Mouse (Mus musculus) liver, embryonic 14.5 days (tissue): ENCODE measurements around the gene Pnrc2. TPM values are rescaled to one million over a fixed set of nuclear protein-coding genes. Genes with fewer than 3 reads are reported as not detected.

Experiments used
- ATAC-seq: fragments of 200-750 bp; cut with Nextera tagmentation; 2 replicates; pipeline ENCODE4 v1.8.0; 2017; ENCODE audit warnings: moderate number of reproducible peaks, mild to moderate bottlenecking, moderate library complexity; ENCODE audit not compliant: insufficient read depth
- DNase-seq, 3 experiments: peaks; one replicate each; pipeline ENCODE4 v3.0.0-alpha.2; 2012 to 2013; ENCODE audit warnings: low read depth in 3 of 3, low spot score in 3 of 3
- H3K27ac ChIP-seq: fragments of 300-500 bp; sonication (generic); 2 replicates; pipeline ENCODE4 v1.5.1; 2014; ENCODE audit warnings: moderate library complexity, mild to moderate bottlenecking, control low read depth, inconsistent platforms
- H3K27me3 ChIP-seq: fragments of 300-500 bp; sonication (generic); 2 replicates; pipeline ENCODE4 v1.6.1; 2014; ENCODE audit warnings: mild to moderate bottlenecking, low read length, moderate library complexity; ENCODE audit not compliant: control insufficient read depth, insufficient read depth
- H3K36me3 ChIP-seq: fragments of 300-500 bp; sonication (generic); replicated peaks from 2 replicates; pipeline ENCODE4 v1.6.1; 2014; ENCODE audit warnings: low read depth; ENCODE audit not compliant: control insufficient read depth, insufficient read depth
- H3K4me1 ChIP-seq, 2 experiments: fragments of 200-500 bp in 1 of 2; fragments of 300-500 bp in 1 of 2; sonication (generic) in 1 of 2; replicated peaks; 2 replicates each; pipeline ENCODE4 v1.6.1; 2012 to 2014; ENCODE audit warnings: antibody characterized with exemption in 1 of 2, inconsistent platforms in 1 of 2, low read length in 1 of 2; ENCODE audit not compliant: control insufficient read depth in 2 of 2, insufficient read depth in 2 of 2
- H3K4me2 ChIP-seq: fragments of 300-500 bp; sonication (generic); 2 replicates; pipeline ENCODE4 v1.6.1; 2014; ENCODE audit warnings: low read depth, mild to moderate bottlenecking, control low read depth, moderate library complexity
- H3K4me3 ChIP-seq, 2 experiments: fragments of 200-500 bp in 1 of 2; fragments of 300-500 bp in 1 of 2; sonication (generic) in 1 of 2; 2 replicates each; pipeline ENCODE4 v1.5.1; 2012 to 2014; ENCODE audit warnings: low read depth in 2 of 2, low read length in 2 of 2, mild to moderate bottlenecking in 2 of 2, control low read depth in 1 of 2, inconsistent platforms in 1 of 2, moderate library complexity in 1 of 2; ENCODE audit not compliant: insufficient read depth in 1 of 2
- H3K9ac ChIP-seq: fragments of 300-500 bp; sonication (generic); replicated peaks from 2 replicates; pipeline ENCODE4 v1.6.1; 2014; ENCODE audit warnings: mild to moderate bottlenecking, control low read depth, moderate library complexity
- H3K9me3 ChIP-seq: fragments of 300-500 bp; sonication (generic); 2 replicates; pipeline ENCODE4 v1.6.1; 2016; ENCODE audit warnings: low read length, mixed read lengths; ENCODE audit not compliant: control insufficient read depth
- CTCF ChIP-seq: IDR thresholded peaks from 2 replicates; pipeline ENCODE4 v1.5.1; 2016; ENCODE audit warnings: antibody characterized with exemption, low read depth, control low read depth
- EP300 ChIP-seq: IDR thresholded peaks from 2 replicates; pipeline ENCODE4 v1.6.1; 2016; ENCODE audit warnings: antibody characterized with exemption, low read depth
- WGBS: fragments of 180-500 bp; shearing (Covaris S2); extraction: QIAGEN DNeasy Blood & Tissue Kit; methylation state at CpG from one replicate; pipeline ENCODE4 v1.1.7; 2014; ENCODE audit not compliant: insufficient replicate concordance; 5-methylcytosine and 5-hydroxymethylcytosine counted together
- polyA plus RNA-seq, 2 experiments: library from polyadenylated mRNA; depleted of rRNA in 1 of 2; stranded (reverse) in 1 of 2; unstranded in 1 of 2; fragments of >200 nt; fragmentation: Nextera tagmentation in 1 of 2; extraction: Ambion mirVana in 1 of 2; gene quantifications; 2 replicates each; pipeline versions ENCODE4 v1.2.1 to v1.2.3; 2012 to 2014

Pnrc2 gene
- polyA plus RNA-seq, 2 experiments: 43.4 to 80.2 TPM

DNA sequence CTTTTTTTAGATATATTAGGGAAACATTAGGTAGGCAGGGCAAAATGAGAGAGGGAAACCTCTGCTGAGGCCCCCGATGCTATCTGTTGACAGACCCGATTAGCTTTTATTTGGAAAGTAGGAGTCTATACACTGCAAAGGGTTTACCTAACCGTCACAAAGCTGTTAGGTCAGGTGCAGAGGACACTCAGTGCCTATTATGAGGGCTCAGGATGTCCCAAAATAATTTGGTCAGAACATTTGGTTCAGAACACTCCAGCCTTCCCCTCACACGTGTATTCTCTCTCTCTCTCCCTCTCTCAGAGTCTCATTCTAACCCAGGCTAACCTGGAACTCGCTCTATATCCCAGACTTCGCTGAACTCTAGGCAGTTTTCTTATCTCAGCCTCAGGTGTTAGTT, 8.4 kb upstream of the Pnrc2 start:
- no peak overlapping the region for H3K27ac ChIP-seq
- no peak overlapping the region for H3K4me3 ChIP-seq
- H3K9me3 ChIP-seq: no peaks in the 10 kb centered on the region
- no peaks in the 10 kb centered on the region for H3K36me3 ChIP-seq
- ATAC-seq (no peak), DNase-seq (no peak)
- no peaks in the 10 kb centered on the region for H3K27me3 ChIP-seq
- H3K9ac ChIP-seq: no peak overlapping the region
- H3K4me1 ChIP-seq: peaks cover under 1 to 8% of the 10 kb centered on the region in 2 experiments
- TF ChIP-seq CTCF (no peak), EP300 (no peak)
- WGBS: 62% methylated on average over 6 of the region's 6 CpGs
- no peak overlapping the region for H3K4me2 ChIP-seq

DNA sequence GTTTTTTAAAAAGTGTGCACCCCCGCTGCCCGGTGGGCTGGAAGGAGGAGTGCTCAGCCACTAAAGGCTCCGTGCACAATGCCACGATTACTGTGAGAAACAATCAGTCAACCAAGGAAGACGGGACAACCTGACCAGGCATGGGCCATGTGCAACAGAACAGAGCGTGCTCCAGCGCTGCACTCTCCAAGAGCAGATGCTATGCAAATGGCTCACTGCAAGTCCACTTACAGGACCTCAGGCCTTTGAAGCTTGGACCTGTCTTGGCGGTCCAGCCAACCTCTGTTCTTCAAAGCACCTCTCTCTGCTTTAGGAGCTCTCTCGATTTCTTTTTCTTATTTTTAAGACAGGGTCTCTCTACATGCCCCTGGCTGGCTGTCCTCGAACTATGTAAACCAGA, 6.9 kb upstream of the Pnrc2 start:
- TF ChIP-seq EP300 (no peak), CTCF (no peak)
- H3K36me3 ChIP-seq: no peaks in the 10 kb centered on the region
- ATAC-seq (no peak), DNase-seq (no peak)
- H3K4me1 ChIP-seq: peaks cover 15 to 21% of the 10 kb centered on the region in 2 experiments
- no peak overlapping the region for H3K4me3 ChIP-seq
- no peak overlapping the region for H3K9ac ChIP-seq
- WGBS: 80% methylated on average over 10 of the region's 10 CpGs
- no peak overlapping the region for H3K27ac ChIP-seq
- no peak overlapping the region for H3K4me2 ChIP-seq
- H3K27me3 ChIP-seq: no peaks in the 10 kb centered on the region
- H3K9me3 ChIP-seq: no peaks in the 10 kb centered on the region

DNA sequence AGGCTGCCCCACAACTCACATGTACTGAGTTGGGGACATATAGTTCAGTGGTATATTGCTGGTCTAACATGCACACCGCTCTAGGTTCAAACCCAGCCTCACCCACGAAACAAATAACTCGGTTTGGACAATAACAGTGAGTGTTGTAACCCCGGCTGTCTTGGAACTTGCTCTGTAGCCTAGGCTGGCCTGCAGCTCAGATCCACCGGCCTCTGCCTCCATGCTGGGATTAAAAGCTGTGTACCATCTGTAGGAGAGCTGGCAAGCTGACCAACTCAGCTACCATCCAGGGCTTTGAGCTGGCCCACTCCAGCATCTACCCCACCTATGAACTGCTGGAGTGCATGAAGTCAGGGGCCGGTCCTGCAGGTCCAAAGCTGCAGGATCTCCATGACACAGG, 6.4 kb upstream of the Pnrc2 start:
- TF ChIP-seq EP300 (no peak), CTCF (no peak)
- no peak overlapping the region for H3K9ac ChIP-seq
- peaks cover 21 to 27% of the 10 kb centered on the region in 2 experiments for H3K4me1 ChIP-seq
- H3K36me3 ChIP-seq: no peaks in the 10 kb centered on the region
- no peak overlapping the region for H3K27ac ChIP-seq
- no peaks in the 10 kb centered on the region for H3K9me3 ChIP-seq
- no peak for DNase-seq
- H3K4me2 ChIP-seq: no peak overlapping the region
- H3K4me3 ChIP-seq: no peak overlapping the region
- ATAC-seq: no peak
- H3K27me3 ChIP-seq: no peaks in the 10 kb centered on the region
- WGBS: 78% methylated on average over 6 of the region's 6 CpGs

DNA sequence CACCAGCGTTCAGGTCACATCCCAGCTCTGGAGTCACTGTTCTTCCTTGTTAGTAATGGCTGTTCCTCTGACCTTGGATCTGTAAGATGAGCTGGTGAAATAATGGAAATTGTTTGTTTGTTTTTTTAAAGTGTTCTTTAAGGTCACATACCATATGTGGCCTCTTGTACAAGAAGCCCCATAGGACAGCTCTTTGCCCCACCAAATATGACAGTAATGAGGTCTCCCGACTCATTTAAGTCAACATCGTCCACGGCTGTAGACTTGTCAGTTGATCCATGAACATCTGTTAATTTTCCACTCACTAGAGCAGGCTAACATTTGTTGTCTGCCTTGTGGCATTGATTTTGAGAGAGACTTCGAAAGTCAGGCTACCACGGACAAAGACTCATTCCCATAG, 5.4 kb upstream of the Pnrc2 start:
- WGBS: 73% methylated on average over 6 of the region's 6 CpGs
- Histone ChIP-seq H3K4me3 (no peak overlapping the region), H3K27me3 (no peaks in the 10 kb centered on the region), H3K9ac (no peak overlapping the region), H3K9me3 (no peaks in the 10 kb centered on the region), H3K4me1 (peaks cover 29 to 34% of the 10 kb centered on the region in 2 experiments), H3K4me2 (no peak overlapping the region), H3K36me3 (no peaks in the 10 kb centered on the region), H3K27ac (no peak overlapping the region)
- no peak for DNase-seq
- ATAC-seq: no peak
- TF ChIP-seq CTCF: no peak
- no peak for TF ChIP-seq EP300

DNA sequence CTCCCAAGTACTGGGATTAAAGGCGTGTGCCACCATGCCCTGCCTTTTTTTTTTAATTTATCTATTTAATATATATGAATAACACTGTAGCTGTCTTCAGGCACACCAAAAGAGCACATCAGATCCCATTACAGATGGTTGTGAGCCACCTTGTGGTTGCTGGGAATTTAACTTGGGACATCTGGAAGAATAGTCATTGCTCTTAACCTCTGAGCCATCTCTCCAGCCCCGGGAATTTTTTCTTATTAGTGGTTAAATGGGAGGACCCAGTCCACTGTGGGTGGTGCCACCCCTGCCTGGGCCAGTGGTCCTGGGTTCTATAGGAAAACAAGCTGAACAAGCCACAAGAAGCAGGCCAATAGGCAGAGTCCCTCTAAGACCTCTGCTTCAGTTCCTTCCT, 4.1 kb upstream of the Pnrc2 start:
- DNase-seq: no peak

More for the DNA sequence above, 4.1 kb upstream of the Pnrc2 start:
- Histone ChIP-seq H3K4me3 (no peak overlapping the region), H3K27ac (no peak overlapping the region), H3K36me3 (peaks cover under 1% of the 10 kb centered on the region), H3K9me3 (no peaks in the 10 kb centered on the region), H3K4me1 (peaks cover 27 to 29% of the 10 kb centered on the region in 2 experiments), H3K9ac (no peak overlapping the region), H3K27me3 (no peaks in the 10 kb centered on the region), H3K4me2 (no peak overlapping the region)
- WGBS: 43% methylated on average over 2 of the region's 2 CpGs
- ATAC-seq: no peak
- TF ChIP-seq CTCF: peak; percentile 25; the same call in 1 of the 2 replicates
- no peak for TF ChIP-seq EP300
